Mouse (Mus musculus) myocyte (in vitro differentiated cells): Measurements from ENCODE around the gene Cnot1. TPM values are rescaled to one million over a fixed set of nuclear protein-coding genes. Genes with fewer than 3 reads are reported as not detected.
A peak's percentile ranks its signal among the peaks of the same experiment; 100 is the strongest.

Source experiments
- H3K27me3 ChIP-seq: one replicate; pipeline ENCODE4 v1.6.1; 2011; ENCODE audit not compliant: control insufficient read depth, insufficient read depth, insufficient read length
- H3K36me3 ChIP-seq: one replicate; pipeline ENCODE4 v1.6.1; 2011; ENCODE audit not compliant: control insufficient read depth, insufficient read depth
- H3K4me2 ChIP-seq: one replicate; pipeline ENCODE4 v1.6.1; 2011; ENCODE audit warnings: low read depth, control low read depth
- H3K4me3 ChIP-seq: one replicate; pipeline ENCODE4 v1.5.1; 2011; ENCODE audit warnings: mild to moderate bottlenecking, control low read depth, moderate library complexity
- H3K79me2 ChIP-seq: one replicate; pipeline ENCODE4 v1.6.1; 2011; ENCODE audit not compliant: control insufficient read depth, insufficient read depth
- H3ac ChIP-seq: one replicate; pipeline ENCODE4 v1.6.1; 2011; ENCODE audit not compliant: control insufficient read depth, insufficient read length
- CEBPB ChIP-seq: IDR thresholded peaks from 2 replicates; pipeline ENCODE4 v1.6.1; 2011; ENCODE audit warnings: mild to moderate bottlenecking, moderate library complexity; ENCODE audit not compliant: poor library complexity, insufficient read depth, severe bottlenecking
- E2F4 ChIP-seq: IDR thresholded peaks from one replicate; pipeline ENCODE4 v1.6.1; 2011; ENCODE audit warnings: mild to moderate bottlenecking, control low read depth, moderate library complexity; ENCODE audit not compliant: insufficient read depth
- MAX ChIP-seq: IDR thresholded peaks from one replicate; pipeline ENCODE4 v1.6.1; 2011; ENCODE audit warnings: low read depth, mild to moderate bottlenecking, control low read depth
- MYOD1 ChIP-seq, 3 experiments: IDR thresholded peaks; one replicate each; pipeline ENCODE4 v1.6.1; 2011; ENCODE audit warnings: control low read depth in 2 of 3, low read depth in 2 of 3, mild to moderate bottlenecking in 2 of 3, moderate library complexity in 1 of 3; ENCODE audit not compliant: insufficient read length in 2 of 3, control insufficient read depth in 1 of 3
- MYOG ChIP-seq, 3 experiments: IDR thresholded peaks; one replicate each; pipeline ENCODE4 v1.6.1; 2011; ENCODE audit warnings: control low read depth in 2 of 3, low read depth in 2 of 3, mild to moderate bottlenecking in 2 of 3; ENCODE audit not compliant: insufficient read length in 2 of 3, control insufficient read depth in 1 of 3, insufficient read depth in 1 of 3
- POLR2A ChIP-seq: IDR thresholded peaks from one replicate; pipeline ENCODE4 v1.6.1; 2011; ENCODE audit warnings: low read depth, mild to moderate bottlenecking, control low read depth, moderate library complexity; ENCODE audit not compliant: insufficient read length
- POLR2AphosphoS2 ChIP-seq: IDR thresholded peaks from one replicate; pipeline ENCODE4 v1.6.1; 2011; ENCODE audit warnings: low read depth, control low read depth; ENCODE audit not compliant: insufficient read length
- REST ChIP-seq: IDR thresholded peaks from one replicate; pipeline ENCODE4 v1.6.1; 2011; ENCODE audit warnings: mild to moderate bottlenecking, control low read depth, moderate library complexity; ENCODE audit not compliant: insufficient read depth, insufficient read length
- SRF ChIP-seq: IDR thresholded peaks from one replicate; pipeline ENCODE4 v1.6.1; 2011; ENCODE audit warnings: low read depth; ENCODE audit not compliant: control insufficient read depth, insufficient read length
- TCF12 ChIP-seq: IDR thresholded peaks from one replicate; pipeline ENCODE4 v1.6.1; 2011; ENCODE audit warnings: mild to moderate bottlenecking, control low read depth; ENCODE audit not compliant: poor library complexity, insufficient read depth, severe bottlenecking
- TCF3 ChIP-seq: IDR thresholded peaks from one replicate; pipeline ENCODE4 v1.6.1; 2011; ENCODE audit warnings: low read depth, control low read depth; ENCODE audit not compliant: insufficient read length
- USF1 ChIP-seq: IDR thresholded peaks from one replicate; pipeline ENCODE4 v1.6.1; 2011; ENCODE audit warnings: low read depth, mild to moderate bottlenecking, control low read depth, moderate library complexity
- polyA plus RNA-seq: library from polyadenylated mRNA; unstranded; fragments of >200 nt; fragmentation: generic; extraction: Trizol; gene quantifications from one replicate; pipeline ENCODE4 v1.2.1, GENCODE M21; 2012; ENCODE audit warnings: missing spikeins

The Cnot1 gene
- polyA plus RNA-seq, 1 experiment: 32.7 TPM

DNA sequence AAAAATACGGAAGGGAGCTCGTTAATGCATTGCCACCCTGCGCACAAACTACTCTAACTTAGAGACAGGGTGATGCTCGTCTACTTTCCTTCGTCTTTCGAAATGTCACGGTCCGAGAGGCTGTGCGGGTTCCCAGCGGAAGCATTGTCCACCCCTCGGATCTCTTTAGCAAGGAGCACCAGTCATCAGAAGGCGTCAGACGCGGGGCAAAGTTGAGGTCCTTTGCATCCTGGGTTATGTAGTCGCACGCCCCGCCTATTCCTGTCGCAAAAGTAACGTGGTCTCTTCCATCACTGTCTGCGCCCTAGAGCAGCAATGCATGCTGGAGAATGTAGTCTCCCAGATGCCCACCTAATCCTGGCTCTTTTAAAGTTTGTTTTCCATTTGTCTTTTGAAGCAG, 597 bp upstream of the Cnot1 start:
- H3K4me3 ChIP-seq: peak overlapping the region; percentile 56
- TF ChIP-seq REST (no peak), TCF3 (no peak), MYOD1 (IDR thresholded peaks at IDR 0.05; ENCODE audit: control insufficient read depth in 1 of 3, insufficient read length in 2 of 3, low read depth in 2 of 3) (no peak), SRF (peak; percentile 87), CEBPB (no peak), E2F4 (no peak), MAX (no peak), POLR2AphosphoS2 (peak; percentile 70), MYOG (IDR thresholded peaks at IDR 0.05; ENCODE audit: control insufficient read depth in 1 of 3, insufficient read depth in 1 of 3, insufficient read length in 2 of 3, low read depth in 2 of 3) (no peak), POLR2A (peak; percentile 49), USF1 (peak; percentile 75), TCF12 (no peak)
- H3K4me2 ChIP-seq: peak overlapping the region; percentile 71
- peaks cover 5% of the 10 kb centered on the region for H3K36me3 ChIP-seq
- H3K27me3 ChIP-seq: no peaks in the 10 kb centered on the region
- H3K79me2 ChIP-seq: peaks cover 44% of the 10 kb centered on the region
- H3ac ChIP-seq: peak overlapping the region; percentile 91

DNA sequence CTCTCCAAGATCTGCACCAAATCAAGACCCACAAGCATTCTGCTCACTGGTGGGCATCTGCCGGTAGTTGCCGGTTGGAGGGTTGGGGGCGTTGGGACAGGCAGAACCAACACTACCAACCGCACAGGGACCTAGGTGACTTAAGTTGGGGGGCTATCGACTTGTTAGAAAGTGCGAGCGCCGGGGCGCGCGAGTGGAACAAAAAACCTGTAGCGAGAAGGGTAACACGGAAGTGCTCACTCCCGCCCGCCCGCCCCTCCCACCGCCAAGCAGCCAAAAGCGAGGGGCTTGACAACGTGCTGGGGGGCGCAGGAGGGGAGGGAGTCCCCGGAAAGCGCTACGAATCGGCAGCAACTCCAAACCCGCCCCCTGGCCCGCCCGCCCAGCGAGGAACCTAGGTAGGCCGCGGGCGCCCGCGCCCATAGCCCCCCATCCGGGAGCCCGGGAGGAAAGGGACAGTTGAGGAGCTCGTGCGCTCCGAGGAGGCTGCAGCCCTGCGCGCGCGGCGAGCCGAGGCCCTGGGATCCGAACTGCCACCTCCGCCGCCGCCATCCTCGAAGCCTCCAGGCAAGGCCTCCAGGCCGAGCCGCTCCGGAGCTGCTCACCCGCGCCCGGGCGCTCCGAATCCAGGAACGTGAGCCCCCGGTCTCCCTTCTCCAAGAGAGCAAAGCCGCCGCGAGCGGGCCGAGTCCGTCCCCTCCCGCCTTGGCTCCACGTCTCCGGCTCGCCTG, 638 bp downstream of the Cnot1 start:
- H3K36me3 ChIP-seq: peaks cover 5% of the 10 kb centered on the region
- peaks cover 56% of the 10 kb centered on the region for H3K79me2 ChIP-seq
- peak overlapping the region; percentile 91 for H3ac ChIP-seq
- peak overlapping the region; percentile 56 for H3K4me3 ChIP-seq
- TF ChIP-seq USF1: no peak
- TF ChIP-seq TCF12: no peak
- no peak for TF ChIP-seq REST
- no peak for TF ChIP-seq TCF3
- TF ChIP-seq MAX: no peak
- TF ChIP-seq SRF: no peak
- no peak for TF ChIP-seq E2F4
- no peak for TF ChIP-seq MYOG (IDR thresholded peaks at IDR 0.05; ENCODE audit: control insufficient read depth in 1 of 3, insufficient read depth in 1 of 3, insufficient read length in 2 of 3, low read depth in 2 of 3)
- TF ChIP-seq POLR2AphosphoS2: no peak
- TF ChIP-seq CEBPB: no peak
- no peak for TF ChIP-seq MYOD1 (IDR thresholded peaks at IDR 0.05; ENCODE audit: control insufficient read depth in 1 of 3, insufficient read length in 2 of 3, low read depth in 2 of 3)
- no peak for TF ChIP-seq POLR2A
- H3K4me2 ChIP-seq: peak overlapping the region; percentile 98
- H3K27me3 ChIP-seq: no peaks in the 10 kb centered on the region

DNA sequence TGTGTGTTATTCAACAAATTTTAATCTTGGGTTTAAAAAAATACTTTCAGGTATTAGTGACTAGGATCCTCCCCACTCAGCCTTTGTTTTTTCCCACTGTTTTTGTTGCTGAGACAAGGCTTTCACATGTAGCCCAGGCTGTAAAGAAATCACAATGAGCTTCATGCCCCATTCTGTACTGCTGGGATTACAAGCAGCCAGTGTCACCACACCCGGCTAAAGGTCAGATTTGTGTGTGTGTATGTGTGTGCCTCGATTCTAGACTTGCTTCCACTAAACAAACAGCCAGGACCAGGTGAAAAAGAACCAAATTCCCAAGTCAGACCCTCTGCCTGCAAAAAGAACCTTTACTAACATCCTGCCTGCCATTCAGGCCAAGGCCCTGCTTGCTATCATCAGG, 1.8 kb downstream of the Cnot1 start:
- TF ChIP-seq MYOD1 (IDR thresholded peaks at IDR 0.05; ENCODE audit: control insufficient read depth in 1 of 3, insufficient read length in 2 of 3, low read depth in 2 of 3): no peak
- TF ChIP-seq TCF12: no peak
- no peak for TF ChIP-seq MAX
- no peak for TF ChIP-seq E2F4
- H3K4me3 ChIP-seq: peak overlapping the region; percentile 56
- H3K79me2 ChIP-seq: peaks cover 68% of the 10 kb centered on the region
- peaks cover 5% of the 10 kb centered on the region for H3K36me3 ChIP-seq
- H3K27me3 ChIP-seq: no peaks in the 10 kb centered on the region
- H3K4me2 ChIP-seq: peak overlapping the region; percentile 98
- H3ac ChIP-seq: no peak overlapping the region

DNA sequence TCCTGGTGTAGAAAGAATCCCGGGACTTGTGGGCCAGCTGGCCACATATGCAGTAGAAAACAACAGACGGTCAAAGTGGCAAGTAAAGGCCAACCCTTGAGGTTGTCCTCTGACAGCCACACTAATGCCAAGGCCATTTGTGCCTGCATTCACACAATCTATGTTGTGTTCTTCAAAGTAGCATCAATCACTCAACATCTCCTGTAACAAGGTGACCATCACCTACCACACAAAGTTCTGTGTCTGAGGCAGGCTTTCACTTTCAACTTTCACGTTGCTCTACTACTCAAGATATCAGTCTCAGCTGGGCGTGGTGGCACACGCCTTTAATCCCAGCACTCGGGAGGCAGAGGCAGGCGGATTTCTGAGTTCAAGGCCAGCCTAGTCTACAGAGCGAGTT, 5.0 kb downstream of the Cnot1 start:
- H3K36me3 ChIP-seq: peaks cover 5% of the 10 kb centered on the region
- H3K79me2 ChIP-seq: peaks cover 100% of the 10 kb centered on the region
- no peak overlapping the region for H3K4me2 ChIP-seq
- no peak overlapping the region for H3ac ChIP-seq
- TF ChIP-seq REST: no peak
- TF ChIP-seq USF1: no peak
- no peak for TF ChIP-seq POLR2A
- TF ChIP-seq MYOD1 (IDR thresholded peaks at IDR 0.05; ENCODE audit: control insufficient read depth in 1 of 3, insufficient read length in 2 of 3, low read depth in 2 of 3): no peak
- no peak for TF ChIP-seq E2F4
- no peak for TF ChIP-seq TCF12
- H3K4me3 ChIP-seq: no peak overlapping the region
- H3K27me3 ChIP-seq: no peaks in the 10 kb centered on the region

DNA sequence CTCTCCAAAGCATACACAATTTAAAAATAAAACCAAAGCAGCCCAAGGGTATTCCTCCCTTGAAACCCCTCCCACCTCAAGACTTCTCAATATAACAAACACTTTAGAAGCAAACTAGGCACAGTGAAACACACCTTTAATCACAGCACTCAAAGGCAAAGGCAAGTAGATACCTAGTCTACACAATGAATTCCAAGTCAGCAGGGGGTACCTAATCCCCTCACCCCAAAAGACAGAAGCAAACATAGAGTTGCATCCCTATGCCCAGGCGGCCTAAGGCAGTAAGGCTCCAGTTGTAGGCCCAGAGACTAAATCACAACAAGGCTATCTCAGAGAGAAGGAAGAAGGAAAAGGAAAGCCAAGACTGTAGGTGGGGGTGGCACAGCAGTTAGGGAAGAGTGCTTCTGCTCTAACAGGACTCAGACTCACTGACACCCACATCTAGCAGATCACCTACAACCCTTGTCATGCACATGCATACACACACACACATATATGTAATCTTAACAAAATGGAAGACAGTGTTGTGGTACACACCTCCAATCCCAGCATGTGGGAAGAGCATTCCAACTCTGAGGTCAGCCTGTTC, 5.7 kb downstream of the Cnot1 start:
- no peak overlapping the region for H3K4me2 ChIP-seq
- no peak overlapping the region for H3K4me3 ChIP-seq
- peaks cover 100% of the 10 kb centered on the region for H3K79me2 ChIP-seq
- H3K27me3 ChIP-seq: no peaks in the 10 kb centered on the region
- H3ac ChIP-seq: no peak overlapping the region
- H3K36me3 ChIP-seq: peaks cover 8% of the 10 kb centered on the region
- TF ChIP-seq REST (no peak), TCF3 (no peak), SRF (no peak), TCF12 (no peak)
